Mouse (Mus musculus) CH12.LX (cell line): ENCODE measurements around the gene Gm20388. TPM values are rescaled to one million over a fixed set of nuclear protein-coding genes. Genes with fewer than 3 reads are reported as not detected.

Experiments used
- DNase-seq: peaks from one replicate; pipeline ENCODE4 v3.0.0-alpha.2; 2013; ENCODE audit errors: extremely low read depth
- H3K27ac ChIP-seq: 2 replicates; pipeline ENCODE4 v1.5.1; 2012; ENCODE audit warnings: low read depth, mild to moderate bottlenecking, control low read depth, moderate library complexity; ENCODE audit not compliant: insufficient read depth
- H3K27me3 ChIP-seq: replicated peaks from 2 replicates; pipeline ENCODE3; 2012; ENCODE audit warnings: inconsistent platforms
- H3K36me3 ChIP-seq, 2 experiments: replicated peaks in 1 of 2; 2 replicates each; pipeline versions ENCODE3 to v1.6.1; 2012; ENCODE audit warnings: inconsistent platforms in 1 of 2, low read length in 1 of 2, mild to moderate bottlenecking in 1 of 2, mixed read lengths in 1 of 2, moderate library complexity in 1 of 2; ENCODE audit not compliant: control insufficient read depth in 1 of 2, insufficient read depth in 1 of 2
- H3K4me1 ChIP-seq, 2 experiments: 2 replicates each; pipeline ENCODE4 v1.6.1; 2012; ENCODE audit warnings: inconsistent platforms in 1 of 2, moderate library complexity in 1 of 2; ENCODE audit not compliant: insufficient read depth in 2 of 2, control insufficient read depth in 1 of 2
- H3K4me2 ChIP-seq: 2 replicates; pipeline ENCODE4 v1.6.1; 2012; ENCODE audit warnings: low read depth, mild to moderate bottlenecking, control low read depth; ENCODE audit not compliant: poor library complexity, insufficient read depth, severe bottlenecking
- H3K4me3 ChIP-seq, 3 experiments: fragments of 150-350 bp in 1 of 3; sonication (generic) in 1 of 3; replicated peaks in 1 of 3; 2 replicates each; pipeline versions ENCODE3 to v1.5.1; 2011 to 2012; ENCODE audit warnings: low read depth in 2 of 3, low read length in 2 of 3, mild to moderate bottlenecking in 2 of 3, moderate library complexity in 2 of 3, control low read depth in 1 of 3, improper control_type of control experiment in 1 of 3, inconsistent platforms in 1 of 3, mixed read lengths in 1 of 3; ENCODE audit not compliant: poor library complexity in 1 of 3
- H3K79me2 ChIP-seq: replicated peaks from 2 replicates; pipeline ENCODE4 v1.6.1; 2012; ENCODE audit warnings: mild to moderate bottlenecking, moderate library complexity; ENCODE audit not compliant: control insufficient read depth, poor library complexity, insufficient read depth, severe bottlenecking; ENCODE audit errors: extremely low read depth
- H3K9ac ChIP-seq: 2 replicates; pipeline ENCODE4 v1.6.1; 2012; ENCODE audit warnings: low read depth, mild to moderate bottlenecking, control low read depth, moderate library complexity; ENCODE audit not compliant: insufficient read depth
- H3K9me3 ChIP-seq: replicated peaks from 2 replicates; pipeline ENCODE3; 2012; ENCODE audit warnings: low read length, inconsistent platforms, mixed read lengths
- BHLHE40 ChIP-seq: IDR thresholded peaks from 2 replicates; pipeline ENCODE4 v1.6.1; 2011; ENCODE audit warnings: mild to moderate bottlenecking, low read depth, low read length, improper control_type of control experiment
- CHD1 ChIP-seq: IDR thresholded peaks from 2 replicates; pipeline ENCODE4 v1.6.1; 2012; ENCODE audit warnings: low read depth, low read length, improper control_type of control experiment, inconsistent platforms
- CHD2 ChIP-seq: IDR thresholded peaks from 2 replicates; pipeline ENCODE4 v1.6.1; 2011; ENCODE audit warnings: low read length, improper control_type of control experiment
- CTCF ChIP-seq, 2 experiments: IDR thresholded peaks in 1 of 2; conservative IDR thresholded peaks in 1 of 2; 2 replicates each; pipeline ENCODE4 v1.5.1; 2011 to 2012; ENCODE audit warnings: low read depth in 2 of 2, low read length in 2 of 2, improper control_type of control experiment in 1 of 2, inconsistent platforms in 1 of 2, mild to moderate bottlenecking in 1 of 2, moderate library complexity in 1 of 2
- E2F4 ChIP-seq: IDR thresholded peaks from 2 replicates; pipeline ENCODE4 v1.6.1; 2011; ENCODE audit warnings: low read depth, low read length, improper control_type of control experiment; ENCODE audit not compliant: insufficient replicate concordance
- ELF1 ChIP-seq: IDR thresholded peaks from 2 replicates; pipeline ENCODE4 v1.6.1; 2014; ENCODE audit warnings: low read depth, mild to moderate bottlenecking, inconsistent platforms, low read length, improper control_type of control experiment
- EP300 ChIP-seq: IDR thresholded peaks from 2 replicates; pipeline ENCODE4 v1.6.1; 2011; ENCODE audit warnings: low read length, improper control_type of control experiment
- ETS1 ChIP-seq: conservative IDR thresholded peaks from 2 replicates; pipeline ENCODE4 v1.6.1; 2012; ENCODE audit warnings: low read depth, mild to moderate bottlenecking, inconsistent platforms, low read length, improper control_type of control experiment, moderate library complexity
- GABPA ChIP-seq: IDR thresholded peaks from 2 replicates; pipeline ENCODE4 v1.6.1; 2012; ENCODE audit warnings: low read depth, low read length, improper control_type of control experiment, inconsistent platforms; ENCODE audit not compliant: insufficient replicate concordance
- HCFC1 ChIP-seq: IDR thresholded peaks from 2 replicates; pipeline ENCODE4 v1.6.1; 2012; ENCODE audit warnings: low read depth, mild to moderate bottlenecking, inconsistent platforms, low read length, improper control_type of control experiment
- IRF4 ChIP-seq: IDR thresholded peaks from 2 replicates; pipeline ENCODE4 v1.6.1; 2014; ENCODE audit warnings: low read depth, mild to moderate bottlenecking, inconsistent platforms, low read length, improper control_type of control experiment
- JUN ChIP-seq: IDR thresholded peaks from 2 replicates; pipeline ENCODE4 v1.6.1; 2011; ENCODE audit warnings: low read depth, mild to moderate bottlenecking, low read length, improper control_type of control experiment, moderate library complexity; ENCODE audit not compliant: insufficient read depth
- JUND ChIP-seq: conservative IDR thresholded peaks from 2 replicates; pipeline ENCODE4 v1.6.1; 2011; ENCODE audit warnings: low read depth, low read length, improper control_type of control experiment
- KAT2A ChIP-seq: IDR thresholded peaks from 2 replicates; pipeline ENCODE4 v1.6.1; 2012; ENCODE audit warnings: low read length, improper control_type of control experiment, inconsistent platforms; ENCODE audit not compliant: insufficient replicate concordance
- MAFK ChIP-seq: IDR thresholded peaks from 2 replicates; pipeline ENCODE4 v1.6.1; 2011; ENCODE audit warnings: low read length, improper control_type of control experiment; ENCODE audit not compliant: insufficient replicate concordance
- MAX ChIP-seq: IDR thresholded peaks from 2 replicates; pipeline ENCODE4 v1.6.1; 2011; ENCODE audit warnings: low read length, improper control_type of control experiment
- MAZ ChIP-seq: IDR thresholded peaks from 2 replicates; pipeline ENCODE4 v1.6.1; 2012; ENCODE audit warnings: low read depth, mild to moderate bottlenecking, inconsistent platforms, low read length, improper control_type of control experiment, moderate library complexity
- MEF2A ChIP-seq: IDR thresholded peaks from 2 replicates; pipeline ENCODE4 v1.6.1; 2014; ENCODE audit warnings: low read depth, mild to moderate bottlenecking, inconsistent platforms, low read length, improper control_type of control experiment, borderline replicate concordance
- MXI1 ChIP-seq: IDR thresholded peaks from 2 replicates; pipeline ENCODE4 v1.6.1; 2011; ENCODE audit warnings: mild to moderate bottlenecking, low read depth, low read length, improper control_type of control experiment
- MYC ChIP-seq: IDR thresholded peaks from 2 replicates; pipeline ENCODE4 v1.6.1; 2011; ENCODE audit warnings: low read depth, mild to moderate bottlenecking, improper control_type of control experiment, low read length
- NELFE ChIP-seq: IDR thresholded peaks from 2 replicates; pipeline ENCODE4 v1.6.1; 2011; ENCODE audit warnings: low read depth, low read length, improper control_type of control experiment
- NRF1 ChIP-seq: IDR thresholded peaks from 2 replicates; pipeline ENCODE4 v1.6.1; 2014; ENCODE audit warnings: low read depth, mild to moderate bottlenecking, inconsistent platforms, low read length, improper control_type of control experiment, moderate library complexity
- PAX5 ChIP-seq: IDR thresholded peaks from 2 replicates; pipeline ENCODE4 v1.6.1; 2012; ENCODE audit warnings: low read length, inconsistent platforms, mixed read lengths
- POLR2A ChIP-seq: IDR thresholded peaks from 2 replicates; pipeline ENCODE4 v1.6.1; 2011; ENCODE audit warnings: low read depth, mild to moderate bottlenecking, improper control_type of control experiment, low read length
- POLR2AphosphoS2 ChIP-seq: IDR thresholded peaks from 2 replicates; pipeline ENCODE4 v1.6.1; 2011; ENCODE audit warnings: low read depth, low read length, improper control_type of control experiment
- RAD21 ChIP-seq: IDR thresholded peaks from 2 replicates; pipeline ENCODE4 v1.6.1; 2011; ENCODE audit warnings: low read depth, mild to moderate bottlenecking, low read length, improper control_type of control experiment, moderate library complexity
- RCOR1 ChIP-seq: conservative IDR thresholded peaks from 2 replicates; pipeline ENCODE4 v1.6.1; 2012; ENCODE audit warnings: low read depth, mild to moderate bottlenecking, inconsistent platforms, low read length, improper control_type of control experiment
- SIN3A ChIP-seq: IDR thresholded peaks from 2 replicates; pipeline ENCODE4 v1.6.1; 2012; ENCODE audit warnings: low read length, improper control_type of control experiment, inconsistent platforms
- SMC3 ChIP-seq: IDR thresholded peaks from 2 replicates; pipeline ENCODE4 v1.6.1; 2011; ENCODE audit warnings: low read depth, low read length, improper control_type of control experiment
- TBP ChIP-seq: conservative IDR thresholded peaks from 2 replicates; pipeline ENCODE4 v1.6.1; 2011; ENCODE audit warnings: low read depth, low read length, improper control_type of control experiment
- TCF12 ChIP-seq: IDR thresholded peaks from 2 replicates; pipeline ENCODE4 v1.6.1; 2014; ENCODE audit warnings: low read depth, mild to moderate bottlenecking, inconsistent platforms, low read length, improper control_type of control experiment
- UBTF ChIP-seq: IDR thresholded peaks from 2 replicates; pipeline ENCODE4 v1.6.1; 2012; ENCODE audit warnings: low read depth, mild to moderate bottlenecking, inconsistent platforms, low read length, improper control_type of control experiment, moderate library complexity
- USF1 ChIP-seq: IDR thresholded peaks from 2 replicates; pipeline ENCODE4 v1.6.1; 2014; ENCODE audit warnings: low read depth, mild to moderate bottlenecking, inconsistent platforms, low read length, improper control_type of control experiment
- USF2 ChIP-seq: conservative IDR thresholded peaks from 2 replicates; pipeline ENCODE4 v1.6.1; 2011; ENCODE audit warnings: low read depth, low read length, improper control_type of control experiment
- ZKSCAN1 ChIP-seq: IDR thresholded peaks from 2 replicates; pipeline ENCODE4 v1.6.1; 2012; ENCODE audit warnings: low read depth, inconsistent platforms, low read length, improper control_type of control experiment, borderline replicate concordance
- ZMIZ1 ChIP-seq: IDR thresholded peaks from 2 replicates; pipeline ENCODE4 v1.6.1; 2012; ENCODE audit warnings: low read depth, mild to moderate bottlenecking, inconsistent platforms, low read length, improper control_type of control experiment
- ZNF384 ChIP-seq: IDR thresholded peaks from 2 replicates; pipeline ENCODE4 v1.6.1; 2012; ENCODE audit warnings: low read depth, low read length, improper control_type of control experiment, inconsistent platforms
- dilution Hi-C: fragments of 300-500 bp; cut with MboI; formaldehyde crosslinking; loops from 2 replicates; pipeline ENCODE4 v1.14.3; 2020; ENCODE audit warnings: low sequenced_read_pairs; ENCODE audit not compliant: extremely low pct_unique_long_range_greater_than_20kb, extremely low pct_ligation_motif_present
- in situ Hi-C: fragments of 300-500 bp; cut with MboI; formaldehyde crosslinking; loops from 3 replicates; pipeline ENCODE4 v1.14.3; 2019; ENCODE audit warnings: low sequenced_read_pairs, low pct_ligation_motif_present, low pct_unique_long_range_greater_than_20kb, mixed read lengths
- polyA plus RNA-seq: library from polyadenylated mRNA; unstranded; fragments of >175 nt; gene quantifications from 2 replicates; pipeline ENCODE4 v1.2.1, GENCODE M21; 2012; ENCODE audit warnings: low read depth; ENCODE audit not compliant: insufficient read length
- total RNA-seq, 2 experiments: library from RNA; depleted of rRNA; stranded (reverse); fragments of 300-350 nt in 1 of 2; fragments of >200 nt in 1 of 2; gene quantifications; 2 replicates each; pipeline ENCODE4 v1.2.3; 2012 to 2014

Gene Gm20388
- total and polyA plus RNA-seq, 3 experiments = 14.8 to 26.3 (median 22.2) TPM

- H3K79me2 ChIP-seq = no peaks in the 10 kb centered on the region
These were observed 497.9 kb downstream of the Gm20388 start for GRCm38 (mm10) chr8:120408241-120409215.

GRCm38 (mm10) chr8:120409371-120410013, 498.9 kb downstream of the Gm20388 start:
- no peak overlapping the region for H3K4me3 ChIP-seq
- no peak for TF ChIP-seq ZKSCAN1
- TF ChIP-seq TCF12 = no peak
- TF ChIP-seq MYC = no peak
- no peak for TF ChIP-seq RAD21
- no peak for TF ChIP-seq RCOR1
- TF ChIP-seq TBP = no peak
- no peak for TF ChIP-seq HCFC1
- TF ChIP-seq ELF1 = no peak
- TF ChIP-seq ZNF384 = no peak
- TF ChIP-seq NRF1 = no peak
- TF ChIP-seq GABPA = no peak
- TF ChIP-seq NELFE = no peak
- TF ChIP-seq MAFK = no peak
- TF ChIP-seq E2F4 = no peak
- TF ChIP-seq EP300 = no peak
- no peak overlapping the region for H3K4me2 ChIP-seq
- no peaks in the 10 kb centered on the region for H3K9me3 ChIP-seq
- in situ Hi-C loops (loop anchor here (5.0 kb wide), 2 partner anchors 83 to 128 kb away; no protein-coding TSS in a partner anchor), dilution Hi-C loops (no loop called here)
- no peak for DNase-seq
- no peaks in the 10 kb centered on the region for H3K79me2 ChIP-seq
- peaks cover 39 to 67% of the 10 kb centered on the region in 2 experiments for H3K4me1 ChIP-seq
- H3K36me3 ChIP-seq = no peaks in the 10 kb centered on the region
- no peak overlapping the region for H3K9ac ChIP-seq
- H3K27me3 ChIP-seq = peaks cover 26% of the 10 kb centered on the region
- no peak overlapping the region for H3K27ac ChIP-seq

More at GRCm38 (mm10) chr8:120408241-120409215, 497.9 kb downstream of the Gm20388 start:
- Histone ChIP-seq H3K4me3 (no peak overlapping the region), H3K27me3 (peaks cover 22% of the 10 kb centered on the region)
- TF ChIP-seq USF1 = no peak
- TF ChIP-seq MEF2A = no peak
- no peak for TF ChIP-seq GABPA
- TF ChIP-seq RCOR1 = no peak
- no peak for TF ChIP-seq ZKSCAN1
- no peak for TF ChIP-seq JUN
- peak; percentile 71 for TF ChIP-seq SMC3
- TF ChIP-seq SIN3A = no peak
- no peak; the same call in 1 of the 2 replicates for TF ChIP-seq CHD2
- no peak for TF ChIP-seq POLR2A
- no peak for TF ChIP-seq IRF4
- no peak for TF ChIP-seq POLR2AphosphoS2
- TF ChIP-seq CHD1 = no peak
- 0 out of 2 replicates have a peak, but pooled peaks have one; percentile 31 for TF ChIP-seq ZMIZ1
- no peak for TF ChIP-seq TCF12
- no peak for TF ChIP-seq JUND
- no peak for TF ChIP-seq PAX5
- TF ChIP-seq KAT2A = no peak
- TF ChIP-seq NELFE = no peak
- no peak for TF ChIP-seq MXI1
- TF ChIP-seq E2F4 = no peak
- TF ChIP-seq TBP = no peak
- no peak for TF ChIP-seq ZNF384
- no peak for TF ChIP-seq EP300
- TF ChIP-seq RAD21 = peak; percentile 51
- TF ChIP-seq USF2 = no peak
- no peak for TF ChIP-seq ETS1
- TF ChIP-seq BHLHE40 = no peak
- peak in 1 of 2 experiments; percentile 59; a peak in 2 of 4 replicates for TF ChIP-seq CTCF (conservative IDR thresholded peaks at IDR 0.05 in 1 of 2, IDR thresholded peaks at IDR 0.05 in 1 of 2; ENCODE audit: low read depth in 2 of 2, low read length in 2 of 2)
- no peak for TF ChIP-seq MAX
- no peak for TF ChIP-seq UBTF
- TF ChIP-seq MAZ = peak; percentile 44; the same call in 1 of the 2 replicates
- no peak for TF ChIP-seq NRF1
- TF ChIP-seq, all 38 proteins: peak for 5
- Histone ChIP-seq H3K4me2 (peak overlapping the region; percentile 13; the same call in 1 of the 2 replicates), H3K27ac (no peak overlapping the region), H3K36me3 (no peaks in the 10 kb centered on the region), H3K9ac (no peak overlapping the region), H3K9me3 (no peaks in the 10 kb centered on the region), H3K4me1 (peaks cover 41 to 72% of the 10 kb centered on the region in 2 experiments)
- in situ Hi-C loops = loop anchor here (5.0 kb wide), 2 partner anchors 84 to 129 kb away; no protein-coding TSS in a partner anchor
- dilution Hi-C loops = no loop called here
- no peak for DNase-seq
